Mouse (Mus musculus): ENCODE results near the gene Itgae. TPM values are rescaled to one million over a fixed set of nuclear protein-coding genes. Genes with fewer than 3 reads are reported as not detected.

Gene Itgae
- total and polyA plus RNA-seq, 2 experiments from 2014 or later, result 0.10 TPM; not detected in 1

DNA sequence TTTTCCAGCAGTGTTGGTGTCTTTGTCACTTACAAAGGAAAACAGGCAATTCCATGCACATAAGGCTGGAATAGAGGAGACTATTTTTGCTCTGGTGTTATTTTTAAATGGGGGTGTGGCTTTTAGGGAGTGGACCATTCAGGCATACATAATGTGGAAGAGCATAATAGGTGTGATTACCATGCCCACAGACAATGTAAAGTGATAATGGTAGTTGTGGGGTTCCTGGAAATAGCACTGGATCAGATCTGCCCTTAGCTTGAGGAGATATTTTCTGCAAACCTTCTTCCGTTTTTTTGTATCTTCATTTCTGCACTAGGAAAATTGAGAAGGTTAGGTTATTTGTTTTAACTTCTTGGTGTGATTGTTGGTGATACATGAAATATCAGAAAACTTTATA, 37.6 kb upstream of the Itgae start:
- Histone ChIP-seq H3K4me1 (ENCODE audit: insufficient read depth, low read length) (no peaks in the 10 kb centered on the region; the same call in 1 of the 2 replicates), H3K36me3 (ENCODE audit: insufficient read depth, low read length) (peaks cover 37% of the 10 kb centered on the region), H3K9me3 (ENCODE audit: low read length) (no peaks in the 10 kb centered on the region), H3K27ac (ENCODE audit: low read depth, low read length) (no peak overlapping the region), H3K27me3 (ENCODE audit: insufficient read depth, low read length) (no peaks in the 10 kb centered on the region), H3K4me3 (ENCODE audit: low read depth, low read length) (no peak overlapping the region), H3K4me2 (ENCODE audit: low read depth, low read length, poor library complexity, severe bottlenecking) (no peak overlapping the region), H3K9ac (replicated peaks; ENCODE audit: low read length, poor library complexity, severe bottlenecking) (no peak overlapping the region)
- no peak for TF ChIP-seq CTCF (IDR thresholded peaks at IDR 0.05)
- WGBS, result 97% methylated on average over 1 of the region's 1 CpGs
- ATAC-seq (ENCODE audit: low FRiP score), result no peak
- DNase-seq (ENCODE audit: low spot score), result no peak

- no peak for DNase-seq (ENCODE audit: low spot score)
- 87% methylated on average over 5 of the region's 5 CpGs for WGBS
- H3K27ac ChIP-seq (ENCODE audit: low read depth, low read length), result no peak overlapping the region
- H3K9ac ChIP-seq (replicated peaks; ENCODE audit: low read length, poor library complexity, severe bottlenecking), result no peak overlapping the region
- no peak overlapping the region for H3K4me3 ChIP-seq (ENCODE audit: low read depth, low read length)
- no peak for TF ChIP-seq CTCF (IDR thresholded peaks at IDR 0.05)
- ATAC-seq (ENCODE audit: low FRiP score), result no peak
- peaks cover 31% of the 10 kb centered on the region for H3K36me3 ChIP-seq (ENCODE audit: insufficient read depth, low read length)
- no peaks in the 10 kb centered on the region for H3K9me3 ChIP-seq (ENCODE audit: low read length)
- no peaks in the 10 kb centered on the region for H3K4me1 ChIP-seq (ENCODE audit: insufficient read depth, low read length)
- H3K27me3 ChIP-seq (ENCODE audit: insufficient read depth, low read length), result no peaks in the 10 kb centered on the region
- H3K4me2 ChIP-seq (ENCODE audit: low read depth, low read length, poor library complexity, severe bottlenecking), result no peak overlapping the region
Measured at GRCm38 (mm10) chr11:73057701-73058100, 32.7 kb upstream of the Itgae start.

DNA sequence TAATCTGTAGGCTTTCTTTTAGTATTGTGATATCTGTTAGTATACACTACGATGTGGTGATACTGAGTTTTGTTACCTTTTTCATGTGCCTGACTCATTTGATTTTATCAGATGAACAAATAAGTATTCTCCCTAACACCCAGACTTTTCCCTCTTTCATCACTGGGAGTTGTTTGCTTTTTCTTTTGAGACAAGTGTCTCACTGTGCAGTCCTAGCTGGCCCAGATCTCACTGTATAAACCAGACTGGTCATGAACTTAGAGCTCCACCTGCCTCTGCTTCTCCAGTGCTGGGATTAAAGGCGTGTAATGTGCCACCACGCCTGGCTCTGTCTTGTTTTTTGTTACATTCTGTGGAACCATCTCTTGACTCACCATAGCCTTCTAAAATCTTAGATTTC, 30.8 kb upstream of the Itgae start:
- H3K9me3 ChIP-seq (ENCODE audit: low read length), result no peaks in the 10 kb centered on the region
- H3K4me3 ChIP-seq (ENCODE audit: low read depth, low read length), result no peak overlapping the region
- no peaks in the 10 kb centered on the region for H3K4me1 ChIP-seq (ENCODE audit: insufficient read depth, low read length)
- no peak for DNase-seq (ENCODE audit: low spot score)
- TF ChIP-seq CTCF (IDR thresholded peaks at IDR 0.05), result no peak
- no peak for ATAC-seq (ENCODE audit: low FRiP score)
- H3K9ac ChIP-seq (replicated peaks; ENCODE audit: low read length, poor library complexity, severe bottlenecking), result no peak overlapping the region
- no peak overlapping the region for H3K4me2 ChIP-seq (ENCODE audit: low read depth, low read length, poor library complexity, severe bottlenecking)
- 94% methylated on average over 3 of the region's 3 CpGs for WGBS
- no peaks in the 10 kb centered on the region for H3K27me3 ChIP-seq (ENCODE audit: insufficient read depth, low read length)
- no peak overlapping the region for H3K27ac ChIP-seq (ENCODE audit: low read depth, low read length)
- peaks cover 20% of the 10 kb centered on the region for H3K36me3 ChIP-seq (ENCODE audit: insufficient read depth, low read length)

GRCm38 (mm10) chr11:73061413-73061812, 29.0 kb upstream of the Itgae start:
- Histone ChIP-seq H3K9ac (replicated peaks; ENCODE audit: low read length, poor library complexity, severe bottlenecking) (no peak overlapping the region), H3K4me2 (ENCODE audit: low read depth, low read length, poor library complexity, severe bottlenecking) (no peak overlapping the region), H3K27me3 (ENCODE audit: insufficient read depth, low read length) (no peaks in the 10 kb centered on the region), H3K4me1 (ENCODE audit: insufficient read depth, low read length) (no peaks in the 10 kb centered on the region), H3K4me3 (ENCODE audit: low read depth, low read length) (no peak overlapping the region), H3K27ac (ENCODE audit: low read depth, low read length) (no peak overlapping the region), H3K9me3 (ENCODE audit: low read length) (no peaks in the 10 kb centered on the region), H3K36me3 (ENCODE audit: insufficient read depth, low read length) (peaks cover 15% of the 10 kb centered on the region)
- ATAC-seq (ENCODE audit: low FRiP score), result no peak
- 97% methylated on average over 3 of the region's 3 CpGs for WGBS
- no peak for TF ChIP-seq CTCF (IDR thresholded peaks at IDR 0.05)
- no peak for DNase-seq (ENCODE audit: low spot score)

- H3K27me3 ChIP-seq (ENCODE audit: insufficient read depth, low read length), result no peaks in the 10 kb centered on the region
- H3K9me3 ChIP-seq (ENCODE audit: low read length), result no peaks in the 10 kb centered on the region
- H3K4me1 ChIP-seq (ENCODE audit: insufficient read depth, low read length), result no peaks in the 10 kb centered on the region
- no peak overlapping the region for H3K9ac ChIP-seq (replicated peaks; ENCODE audit: low read length, poor library complexity, severe bottlenecking)
- peak; percentile 70 for TF ChIP-seq CTCF (IDR thresholded peaks at IDR 0.05)
- ATAC-seq (ENCODE audit: low FRiP score) (no peak), DNase-seq (ENCODE audit: low spot score) (peak; percentile 24)
- H3K36me3 ChIP-seq (ENCODE audit: insufficient read depth, low read length), result peaks cover 52% of the 10 kb centered on the region
- H3K4me3 ChIP-seq (ENCODE audit: low read depth, low read length), result no peak overlapping the region
- no peak overlapping the region for H3K4me2 ChIP-seq (ENCODE audit: low read depth, low read length, poor library complexity, severe bottlenecking)
- 91% methylated on average over 3 of the region's 3 CpGs for WGBS
- H3K27ac ChIP-seq (ENCODE audit: low read depth, low read length), result no peak overlapping the region
Measured at GRCm38 (mm10) chr11:73071839-73072238, 18.5 kb upstream of the Itgae start.

- H3K9me3 ChIP-seq (ENCODE audit: low read length), result no peaks in the 10 kb centered on the region
- H3K4me3 ChIP-seq (ENCODE audit: low read depth, low read length), result no peak overlapping the region
- WGBS, result 53% methylated on average over 4 of the region's 4 CpGs
- H3K4me2 ChIP-seq (ENCODE audit: low read depth, low read length, poor library complexity, severe bottlenecking), result no peak overlapping the region
- no peak overlapping the region for H3K9ac ChIP-seq (replicated peaks; ENCODE audit: low read length, poor library complexity, severe bottlenecking)
- H3K36me3 ChIP-seq (ENCODE audit: insufficient read depth, low read length), result peaks cover 56% of the 10 kb centered on the region
- H3K4me1 ChIP-seq (ENCODE audit: insufficient read depth, low read length), result no peaks in the 10 kb centered on the region
- DNase-seq (ENCODE audit: low spot score) (peak; percentile 13), ATAC-seq (ENCODE audit: low FRiP score) (no peak)
- no peak overlapping the region for H3K27ac ChIP-seq (ENCODE audit: low read depth, low read length)
- no peak for TF ChIP-seq CTCF (IDR thresholded peaks at IDR 0.05)
- H3K27me3 ChIP-seq (ENCODE audit: insufficient read depth, low read length), result no peaks in the 10 kb centered on the region
Measured at GRCm38 (mm10) chr11:73076295-73076694, 14.1 kb upstream of the Itgae start.

Measured in midbrain, postnatal 0 days (tissue).